Mouse (Mus musculus): Measurements from ENCODE around the gene Mlf2. TPM values are rescaled to one million over a fixed set of nuclear protein-coding genes. Genes with fewer than 3 reads are reported as not detected.

Gene Mlf2
- polyA plus RNA-seq, 1 experiment from 2014 or later = 288 TPM

DNA sequence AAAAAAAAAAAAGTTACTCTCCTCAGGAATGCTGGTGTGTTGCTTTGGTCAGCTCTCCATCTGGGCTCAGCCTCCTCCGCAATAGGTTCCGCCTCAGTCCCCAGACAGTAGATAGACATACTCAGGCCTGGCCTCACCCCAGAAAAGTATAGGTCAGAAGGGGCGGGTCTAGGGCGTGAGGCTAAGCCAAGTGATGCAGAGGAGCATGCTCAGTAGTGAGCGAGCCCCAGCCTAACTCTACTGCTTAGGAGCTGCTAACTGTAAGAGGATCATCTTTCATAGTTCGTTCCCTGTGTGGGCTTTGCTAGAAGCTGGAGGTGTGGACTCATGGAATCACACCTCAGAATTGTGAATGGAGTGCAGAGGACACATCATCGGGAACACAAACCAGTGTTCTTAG is 7.4 kb downstream of the Mlf2 start:
- Histone ChIP-seq H3K4me1 (no peaks in the 10 kb centered on the region), H3K27me3 (replicated peaks) (no peaks in the 10 kb centered on the region), H3K4me3 (no peak overlapping the region), H3K27ac (replicated peaks) (no peak overlapping the region), H3K4me2 (no peak overlapping the region), H3K9me3 (no peaks in the 10 kb centered on the region), H3K36me3 (peaks cover 65% of the 10 kb centered on the region), H3K9ac (no peak overlapping the region)
- 86% methylated on average over 7 of the region's 7 CpGs for WGBS
- ATAC-seq (ENCODE audit: extremely low read depth, insufficient number of reproducible peaks, low FRiP score, low TSS enrichment) = no peak

DNA sequence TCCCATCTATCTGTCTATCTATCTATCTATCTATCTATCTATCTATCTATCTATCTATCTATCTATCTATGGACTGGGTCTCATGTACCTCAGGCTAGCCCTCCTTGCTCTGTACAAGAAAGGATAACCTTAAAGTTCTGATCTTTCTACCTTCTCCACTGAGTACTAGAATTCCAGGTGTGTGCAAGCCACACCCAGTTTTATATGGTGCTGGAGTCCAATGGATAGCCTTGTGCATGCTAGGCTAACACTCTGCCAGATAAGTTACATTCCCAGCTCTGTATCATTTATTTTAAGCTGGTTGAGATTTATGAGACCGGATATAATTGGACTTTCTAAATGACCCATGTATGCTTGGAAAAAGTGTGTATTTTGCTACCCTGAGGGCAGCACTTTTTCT is 10.5 kb downstream of the Mlf2 start:
- H3K4me2 ChIP-seq = no peak overlapping the region
- no peak overlapping the region for H3K27ac ChIP-seq (replicated peaks)
- peaks cover 34% of the 10 kb centered on the region for H3K36me3 ChIP-seq
- no peaks in the 10 kb centered on the region for H3K27me3 ChIP-seq (replicated peaks)
- no peaks in the 10 kb centered on the region for H3K4me1 ChIP-seq
- 82% methylated on average over 1 of the region's 1 CpGs for WGBS
- no peak overlapping the region for H3K4me3 ChIP-seq
- H3K9me3 ChIP-seq = no peaks in the 10 kb centered on the region
- ATAC-seq (ENCODE audit: extremely low read depth, insufficient number of reproducible peaks, low FRiP score, low TSS enrichment) = no peak
- H3K9ac ChIP-seq = no peak overlapping the region

DNA sequence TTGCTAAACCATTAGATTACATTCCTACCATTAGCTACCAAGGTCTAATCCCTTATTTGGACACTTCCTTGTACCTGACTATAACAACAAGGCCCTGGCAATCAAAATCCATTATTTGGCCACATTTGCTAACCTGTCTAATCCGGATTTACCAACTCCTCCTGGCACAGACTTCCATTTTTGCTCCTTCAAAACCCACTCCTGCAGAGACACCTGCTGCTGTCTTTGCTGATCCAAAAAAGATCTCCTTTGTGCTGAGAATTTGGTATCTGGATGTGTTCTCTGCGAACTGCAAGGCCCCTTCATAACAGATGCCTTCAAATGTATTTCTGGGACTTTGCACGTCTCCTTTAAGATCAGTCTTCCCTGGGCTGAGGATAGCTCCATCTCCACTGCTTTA is 12.3 kb downstream of the Mlf2 start:
- H3K27ac ChIP-seq (replicated peaks) = no peak overlapping the region
- no peak overlapping the region for H3K9ac ChIP-seq
- H3K36me3 ChIP-seq = peaks cover 15% of the 10 kb centered on the region
- no peak overlapping the region for H3K4me2 ChIP-seq
- no peaks in the 10 kb centered on the region for H3K27me3 ChIP-seq (replicated peaks)
- no peak overlapping the region for H3K4me3 ChIP-seq
- WGBS = 80% methylated on average over 3 of the region's 3 CpGs
- no peaks in the 10 kb centered on the region for H3K4me1 ChIP-seq
- ATAC-seq (ENCODE audit: extremely low read depth, insufficient number of reproducible peaks, low FRiP score, low TSS enrichment) = no peak
- no peaks in the 10 kb centered on the region for H3K9me3 ChIP-seq

DNA sequence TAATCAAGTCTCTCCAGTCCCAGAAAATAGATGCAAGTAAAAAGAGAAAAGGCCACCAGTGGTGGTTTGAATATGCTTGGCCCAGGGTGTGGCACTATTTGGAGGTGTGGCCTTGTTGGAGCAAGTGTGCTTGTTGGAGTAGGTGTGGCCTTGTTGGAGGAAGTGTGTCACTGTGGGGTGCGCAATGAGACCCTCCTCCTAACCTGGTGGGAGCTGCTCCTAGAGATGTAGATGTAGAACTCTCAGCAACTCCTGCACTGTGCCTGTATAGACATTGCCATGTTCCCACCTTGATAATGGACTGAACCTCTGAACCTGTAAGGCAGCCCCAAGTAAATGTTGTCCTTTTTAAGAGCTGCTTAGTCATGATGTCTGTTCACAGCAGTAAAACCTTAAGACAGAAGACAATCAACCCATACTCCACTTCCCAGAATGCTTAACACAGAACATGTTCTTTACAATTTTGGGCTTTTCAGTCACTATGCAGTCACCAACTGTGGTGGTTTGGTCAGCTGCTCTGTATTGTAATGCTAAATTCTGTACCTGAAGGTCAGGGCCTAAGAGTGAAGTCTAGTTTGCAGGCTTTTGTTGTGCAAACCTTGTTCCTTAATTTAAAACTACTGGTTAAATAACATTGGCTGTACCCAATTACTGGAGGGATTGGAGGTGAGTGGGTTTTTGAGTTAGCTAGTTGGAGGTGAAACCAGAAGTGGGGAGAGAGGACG is 23.0 kb downstream of the Mlf2 start:
- Histone ChIP-seq H3K4me2 (no peak overlapping the region), H3K27me3 (replicated peaks) (no peaks in the 10 kb centered on the region), H3K9ac (no peak overlapping the region), H3K4me3 (no peak overlapping the region), H3K27ac (replicated peaks) (no peak overlapping the region), H3K4me1 (no peaks in the 10 kb centered on the region), H3K36me3 (peaks cover 49% of the 10 kb centered on the region), H3K9me3 (peaks cover 3% of the 10 kb centered on the region; the same call in 1 of the 2 replicates)
- ATAC-seq (ENCODE audit: extremely low read depth, insufficient number of reproducible peaks, low FRiP score, low TSS enrichment) = no peak
- 89% methylated on average over 2 of the region's 2 CpGs for WGBS

DNA sequence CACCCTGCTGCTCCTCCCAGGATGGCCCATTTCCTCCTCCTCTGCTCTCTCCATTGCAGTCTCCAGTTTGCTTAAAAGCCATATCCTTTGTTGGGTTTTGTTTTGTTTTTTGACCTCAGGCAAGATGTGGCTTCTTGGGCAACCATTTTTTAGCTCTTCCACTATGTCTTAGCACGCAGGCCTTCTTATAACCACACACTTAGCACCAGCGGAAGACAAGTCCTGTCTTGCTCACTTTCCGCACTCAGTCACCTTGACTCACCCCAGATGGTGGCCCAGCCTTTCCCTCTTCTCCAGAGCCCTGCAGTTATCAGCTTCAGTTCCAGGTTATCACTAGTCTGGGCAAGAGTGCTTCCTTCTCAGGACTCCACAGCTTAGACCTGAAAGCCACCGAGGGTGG is 24.0 kb downstream of the Mlf2 start:
- no peak overlapping the region for H3K9ac ChIP-seq
- WGBS = 79% methylated on average over 4 of the region's 4 CpGs
- ATAC-seq (ENCODE audit: extremely low read depth, insufficient number of reproducible peaks, low FRiP score, low TSS enrichment) = no peak
- no peak overlapping the region for H3K27ac ChIP-seq (replicated peaks)
- H3K4me3 ChIP-seq = no peak overlapping the region
- no peak overlapping the region for H3K4me2 ChIP-seq
- no peaks in the 10 kb centered on the region for H3K4me1 ChIP-seq
- H3K36me3 ChIP-seq = peaks cover 60% of the 10 kb centered on the region
- peaks cover 3% of the 10 kb centered on the region; the same call in 1 of the 2 replicates for H3K9me3 ChIP-seq
- no peaks in the 10 kb centered on the region for H3K27me3 ChIP-seq (replicated peaks)

DNA sequence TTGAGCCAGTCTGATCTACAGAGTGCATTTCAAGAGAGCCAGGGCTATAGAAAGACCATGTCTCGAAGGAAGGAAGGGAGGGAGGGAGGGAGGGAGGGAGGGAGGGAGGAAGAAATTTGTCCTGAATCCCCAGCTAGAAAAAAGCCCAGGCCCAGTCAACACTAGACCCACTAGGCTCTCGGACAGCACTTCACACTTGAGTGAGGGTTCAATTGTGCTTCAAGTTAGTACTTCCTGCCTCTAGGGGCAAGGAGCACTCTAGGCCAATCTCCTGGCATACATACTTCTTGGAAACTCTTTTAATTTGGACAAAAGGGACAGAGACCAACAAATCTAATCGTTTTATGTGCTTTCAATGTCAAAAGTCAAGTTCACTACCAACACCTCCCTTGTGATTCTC is 26.9 kb downstream of the Mlf2 start:
- 87% methylated on average over 3 of the region's 3 CpGs for WGBS
- Histone ChIP-seq H3K9ac (no peak overlapping the region), H3K4me3 (no peak overlapping the region), H3K4me2 (no peak overlapping the region), H3K36me3 (peaks cover 86% of the 10 kb centered on the region), H3K27me3 (replicated peaks) (no peaks in the 10 kb centered on the region), H3K4me1 (peaks cover 9% of the 10 kb centered on the region), H3K27ac (replicated peaks) (no peak overlapping the region), H3K9me3 (no peaks in the 10 kb centered on the region)
- no peak for ATAC-seq (ENCODE audit: extremely low read depth, insufficient number of reproducible peaks, low FRiP score, low TSS enrichment)

DNA sequence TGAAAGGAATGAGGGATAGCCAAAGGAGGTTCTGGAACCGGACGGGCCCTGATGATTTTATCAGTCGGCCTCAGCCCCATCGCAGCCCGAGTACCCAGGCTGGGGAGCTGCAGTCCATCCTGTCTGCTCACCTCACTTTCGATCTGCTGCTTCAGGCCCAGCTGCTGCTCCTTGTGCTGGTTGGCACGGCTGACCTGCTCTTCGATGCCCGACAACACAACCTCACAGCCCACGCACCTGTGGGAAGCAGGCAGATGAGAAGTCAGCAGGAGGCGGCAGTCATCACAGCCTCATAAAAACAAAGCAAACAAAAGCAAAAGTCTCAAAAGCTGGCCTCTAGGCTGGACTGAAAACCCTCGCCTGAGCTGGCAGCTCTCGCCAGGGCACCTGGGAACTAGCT is 28.8 kb downstream of the Mlf2 start:
- no peaks in the 10 kb centered on the region for H3K9me3 ChIP-seq
- peaks cover 18% of the 10 kb centered on the region for H3K4me1 ChIP-seq
- H3K4me2 ChIP-seq = no peak overlapping the region
- WGBS = 89% methylated on average over 13 of the region's 13 CpGs
- H3K9ac ChIP-seq = no peak overlapping the region
- no peak overlapping the region for H3K27ac ChIP-seq (replicated peaks)
- ATAC-seq (ENCODE audit: extremely low read depth, insufficient number of reproducible peaks, low FRiP score, low TSS enrichment) = no peak
- H3K36me3 ChIP-seq = peaks cover 81% of the 10 kb centered on the region
- no peaks in the 10 kb centered on the region for H3K27me3 ChIP-seq (replicated peaks)
- no peak overlapping the region for H3K4me3 ChIP-seq

DNA sequence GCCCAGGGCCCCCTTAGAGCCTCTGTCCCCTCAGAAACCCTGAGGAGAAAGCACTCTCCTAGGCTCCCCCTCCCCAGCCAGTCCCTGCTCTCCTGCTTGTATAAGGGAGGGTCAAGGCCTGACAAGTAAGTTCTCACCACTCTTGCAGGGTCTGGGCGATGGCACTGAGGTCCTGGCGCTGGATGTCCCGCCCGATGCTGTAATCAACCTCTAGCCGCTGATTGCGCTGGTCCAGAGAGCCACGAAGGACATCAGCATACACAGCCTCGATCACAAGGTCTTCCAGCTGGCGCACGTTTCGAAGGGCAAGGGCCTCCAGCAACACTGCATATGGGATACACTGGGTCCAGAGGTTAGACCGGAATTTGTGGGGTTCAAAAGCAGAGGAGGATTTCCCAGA is 29.8 kb downstream of the Mlf2 start:
- Histone ChIP-seq H3K9ac (no peak overlapping the region), H3K4me1 (peaks cover 20% of the 10 kb centered on the region), H3K27me3 (replicated peaks) (no peaks in the 10 kb centered on the region), H3K9me3 (no peaks in the 10 kb centered on the region), H3K4me3 (no peak overlapping the region), H3K27ac (replicated peaks) (no peak overlapping the region), H3K36me3 (peaks cover 71% of the 10 kb centered on the region), H3K4me2 (no peak overlapping the region)
- 90% methylated on average over 12 of the region's 12 CpGs for WGBS
- no peak for ATAC-seq (ENCODE audit: extremely low read depth, insufficient number of reproducible peaks, low FRiP score, low TSS enrichment)

DNA sequence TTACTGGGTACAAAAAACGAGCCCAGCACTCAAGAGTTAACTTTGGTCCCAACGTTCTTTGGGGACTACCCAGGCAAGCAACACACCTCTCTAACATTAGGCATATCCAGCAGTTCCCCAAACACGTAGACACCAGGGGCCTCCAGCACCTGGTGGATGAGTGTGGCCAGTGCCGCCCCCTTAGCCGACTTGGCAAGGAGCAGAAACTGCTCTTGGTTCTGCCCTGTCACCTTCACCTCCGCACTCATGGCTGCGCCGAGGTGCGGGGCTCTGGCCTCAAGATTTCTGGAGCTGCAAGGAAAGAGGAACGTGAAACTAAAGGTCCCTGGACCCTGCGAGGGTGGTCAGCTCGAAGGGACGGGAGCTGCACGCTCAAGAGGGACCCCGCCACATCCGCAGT is 33.5 kb downstream of the Mlf2 start:
- peaks cover 4% of the 10 kb centered on the region; the same call in 1 of the 2 replicates for H3K9me3 ChIP-seq
- 0 out of 2 replicates have a peak, but pooled peaks have one; percentile 3 for ATAC-seq (ENCODE audit: extremely low read depth, insufficient number of reproducible peaks, low FRiP score, low TSS enrichment)
- H3K36me3 ChIP-seq = peaks cover 49% of the 10 kb centered on the region
- peak overlapping the region; percentile 93 for H3K27ac ChIP-seq (replicated peaks)
- peak overlapping the region; percentile 95 for H3K9ac ChIP-seq
- H3K4me1 ChIP-seq = peaks cover 27% of the 10 kb centered on the region
- 32% methylated on average over 16 of the region's 16 CpGs for WGBS
- H3K27me3 ChIP-seq (replicated peaks) = no peaks in the 10 kb centered on the region
- peak overlapping the region; percentile 84 for H3K4me2 ChIP-seq
- peak overlapping the region; percentile 83 for H3K4me3 ChIP-seq

DNA sequence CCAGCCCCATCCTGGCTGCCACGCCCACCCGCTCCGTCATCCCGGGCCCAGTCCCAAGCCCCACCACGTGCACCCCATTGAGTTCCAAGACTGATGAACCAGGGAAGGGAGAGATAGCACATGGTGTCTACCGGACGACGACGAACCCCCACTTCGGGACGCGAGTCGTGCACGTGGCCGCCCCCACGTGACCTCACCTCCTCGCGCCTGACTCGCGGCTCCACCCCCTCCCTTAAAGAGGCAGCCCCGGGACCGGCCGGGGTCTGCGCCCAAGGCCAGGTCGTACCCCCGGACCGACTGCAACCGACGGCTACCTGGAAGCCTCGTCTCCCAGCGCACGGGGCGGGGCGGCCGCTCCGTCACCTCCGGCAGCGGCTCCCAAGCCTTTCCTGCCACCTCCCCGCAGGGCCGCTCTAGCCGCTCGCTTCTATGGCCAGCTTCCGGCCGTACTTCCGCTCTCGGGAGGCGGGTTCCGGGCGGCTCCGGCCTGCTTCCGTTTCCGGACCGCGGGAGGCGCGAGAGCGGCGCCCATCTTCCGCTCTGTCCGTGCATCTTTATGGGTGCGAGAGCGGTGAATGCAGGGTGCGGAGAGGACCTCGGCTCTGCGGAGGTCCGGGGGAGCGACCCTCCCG is 34.0 kb downstream of the Mlf2 start, which contains the start of gene Cops7a:
Gene Cops7a (minus strand): TSS at position 451 of the 632 bp plus-strand sequence.
- peaks cover 43% of the 10 kb centered on the region for H3K36me3 ChIP-seq
- peak within 1 kb of the TSS; percentile 95 for H3K9ac ChIP-seq
- peak within 1 kb of the TSS; percentile 93 for H3K27ac ChIP-seq (replicated peaks)
- no peaks in the 10 kb centered on the region; the same call in 1 of the 2 replicates for H3K27me3 ChIP-seq (replicated peaks)
- peaks cover 4% of the 10 kb centered on the region; the same call in 1 of the 2 replicates for H3K9me3 ChIP-seq
- ATAC-seq (ENCODE audit: extremely low read depth, insufficient number of reproducible peaks, low FRiP score, low TSS enrichment) = peak; percentile 91
- WGBS = under 1% methylated on average over 68 of the region's 68 CpGs
- peak within 1 kb of the TSS; percentile 83 for H3K4me3 ChIP-seq
- peaks cover 27% of the 10 kb centered on the region for H3K4me1 ChIP-seq
- peak within 1 kb of the TSS; percentile 84 for H3K4me2 ChIP-seq

DNA sequence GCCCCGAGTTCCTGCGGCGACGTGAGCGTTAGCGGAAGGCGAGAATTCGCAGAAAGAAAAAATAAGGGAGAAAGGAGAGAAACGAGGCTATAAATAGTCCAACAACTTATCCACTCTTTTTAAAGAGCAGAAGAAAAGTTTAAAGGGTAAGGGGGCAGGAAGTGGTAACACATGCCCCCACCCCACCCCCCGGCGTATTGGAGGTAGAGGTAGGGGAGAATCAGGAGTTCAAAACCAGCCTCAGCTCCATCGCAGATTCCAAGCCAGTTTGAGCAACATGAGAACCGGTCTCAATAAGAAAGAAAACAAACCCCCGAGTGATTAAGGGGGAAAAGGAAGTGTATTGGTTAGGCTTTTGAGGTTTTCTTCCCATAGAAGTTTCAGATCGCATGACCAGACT is 34.6 kb downstream of the Mlf2 start:
- WGBS = 9% methylated on average over 15 of the region's 15 CpGs
- H3K4me2 ChIP-seq = peak overlapping the region; percentile 84
- H3K36me3 ChIP-seq = peaks cover 38% of the 10 kb centered on the region
- peaks cover 4% of the 10 kb centered on the region; the same call in 1 of the 2 replicates for H3K27me3 ChIP-seq (replicated peaks)
- ATAC-seq (ENCODE audit: extremely low read depth, insufficient number of reproducible peaks, low FRiP score, low TSS enrichment) = no peak
- H3K9me3 ChIP-seq = peaks cover 4% of the 10 kb centered on the region; the same call in 1 of the 2 replicates
- peak overlapping the region; percentile 83 for H3K4me3 ChIP-seq
- H3K27ac ChIP-seq (replicated peaks) = peak overlapping the region; percentile 93
- H3K4me1 ChIP-seq = peaks cover 27% of the 10 kb centered on the region
- H3K9ac ChIP-seq = peak overlapping the region; percentile 95

Measured in heart, embryonic 13.5 days (tissue).